Mouse (Mus musculus) heart, adult 2 months (tissue): ENCODE measurements around the gene Fgd6.

Experiments
- CTCF ChIP-seq: fragments of 200-600 bp; IDR thresholded peaks from 2 replicates; pipeline ENCODE4 v1.8.1; 2022; ENCODE audit warnings: antibody characterized with exemption, mild to moderate bottlenecking, moderate library complexity
- EP300 ChIP-seq: fragments of 200-500 bp; IDR thresholded peaks from 2 replicates; pipeline ENCODE4 v1.6.1; 2011; ENCODE audit warnings: low read depth, low read length, control low read depth; ENCODE audit not compliant: insufficient read depth
- POLR2A ChIP-seq: fragments of 200-500 bp; IDR thresholded peaks from 2 replicates; pipeline ENCODE4 v1.6.1; 2011; ENCODE audit warnings: mild to moderate bottlenecking, low read depth, low read length, control low read depth; ENCODE audit not compliant: insufficient read depth

DNA sequence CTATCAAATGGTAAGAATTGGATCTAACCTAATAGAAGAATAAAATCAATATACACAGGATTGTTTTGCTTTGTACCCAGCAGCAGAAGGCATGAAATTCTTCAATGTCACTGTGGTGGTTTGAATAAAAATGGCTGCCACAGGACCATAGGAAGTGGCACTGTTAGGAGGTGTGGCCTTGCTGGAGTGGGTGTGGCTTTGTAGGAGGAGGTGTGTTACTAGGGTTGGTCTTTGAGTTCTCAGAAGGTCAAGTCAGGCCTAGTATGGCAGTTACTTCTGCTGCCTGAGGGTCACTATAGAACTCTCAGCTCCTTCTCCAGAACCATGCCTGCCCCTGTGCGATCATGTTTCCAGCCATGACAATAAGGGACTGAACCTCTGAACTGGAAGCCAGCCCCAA is 40.7 kb upstream of the Fgd6 start:
- TF ChIP-seq POLR2A, result no peak
- no peak for TF ChIP-seq CTCF
- TF ChIP-seq EP300, result no peak
